21 mouse cellular contexts compared by ENCODE assay signal in genomic region chr12:80928881-80929280, GRCm38 (mm10). TPM values are rescaled to one million over a fixed set of nuclear protein-coding genes. Genes with fewer than 3 reads are reported as not detected.
A peak's percentile ranks its signal among the peaks of the same experiment; 100 is the strongest.
DNase-seq lines count a peak whose midpoint lies in the region; ATAC-seq and TF ChIP-seq lines count a peak whose summit lies in the region.
"Had no signal": no experiment of that assay in that cellular context is flagged by ENCODE, and none has a peak within 500 bp of the region (broad histone marks: within the 10 kb centered on the region; RNA-seq: fewer than 3 reads in every experiment).

No protein-coding gene starts in this region.

- DNase-seq in kidney, adult 2 months, result peak; percentile 89
- DNase-seq in kidney, postnatal 4 days, result no peak
- DNase-seq in kidney, postnatal 25 days, result peak; percentile 40 to 63
- no peak for DNase-seq in right cerebral cortex, postnatal 14 days
- no peak for DNase-seq in embryo, embryonic 10.5 days (ENCODE audit: low spot score)
- DNase-seq: adrenal gland, postnatal 36 days; cerebellum, adult 9-10 months; forebrain, postnatal 0 days; gastrocnemius, postnatal 25 days; heart, postnatal 36 days; lung, embryonic 14.5 days had no signal

- peak; percentile 34 for ATAC-seq in intestine, postnatal 0 days
- no peak for ATAC-seq in liver, embryonic 15.5 days (ENCODE audit: insufficient read depth)
- no peak for ATAC-seq in forebrain, embryonic 13.5 days
- ATAC-seq: forebrain, postnatal 0 days; inflammation-experienced regulatory T-cells, adult 6 months had no signal

- no peak for TF ChIP-seq POLR2A in kidney, adult 2 months (IDR thresholded peaks at IDR 0.05; ENCODE audit: low read depth, low read length)

- H3K9me3 ChIP-seq in intestine, postnatal 0 days (ENCODE audit: control insufficient read depth), result no peaks in the 10 kb centered on the region
- H3K9me3 ChIP-seq in liver, embryonic 15.5 days (replicated peaks), result no peaks in the 10 kb centered on the region
- no peaks in the 10 kb centered on the region for H3K9me3 ChIP-seq in forebrain, embryonic 13.5 days (replicated peaks)
- H3K9me3 ChIP-seq: forebrain, embryonic 10.5 days; heart, embryonic 15.5 days; limb, embryonic 12.5 days had no signal

- WGBS in kidney, adult 2 months, result 45% methylated on average over 3 of the region's 3 CpGs
- WGBS in intestine, postnatal 0 days, result 42% methylated on average over 3 of the region's 3 CpGs
- 54% methylated on average over 3 of the region's 3 CpGs for WGBS in liver, embryonic 15.5 days (ENCODE audit: insufficient replicate concordance)
- WGBS in forebrain, embryonic 13.5 days, result 88% methylated on average over 3 of the region's 3 CpGs

- H3K4me1 ChIP-seq in kidney, adult 2 months (ENCODE audit: control insufficient read depth, insufficient read depth, low read length), result peaks cover 37% of the 10 kb centered on the region
- 0 out of 2 replicates have a peak, but pooled peaks cover 5% of the 10 kb centered on the region for H3K4me1 ChIP-seq in intestine, postnatal 0 days (replicated peaks; ENCODE audit: control insufficient read depth, insufficient read depth, low read length)
- H3K4me1 ChIP-seq in liver, embryonic 15.5 days (replicated peaks), result peaks cover 63% of the 10 kb centered on the region
- H3K4me1 ChIP-seq in forebrain, embryonic 13.5 days, result no peaks in the 10 kb centered on the region
- H3K4me1 ChIP-seq: limb, embryonic 12.5 days had no signal

- H3K27me3 ChIP-seq in kidney, adult 2 months (replicated peaks; ENCODE audit: control insufficient read depth, insufficient read depth, low read length), result no peaks in the 10 kb centered on the region
- H3K27me3 ChIP-seq in intestine, postnatal 0 days (replicated peaks; ENCODE audit: control insufficient read depth, insufficient read depth, low read length), result no peaks in the 10 kb centered on the region
- H3K27me3 ChIP-seq in liver, embryonic 15.5 days, result peaks cover 11% of the 10 kb centered on the region
- H3K27me3 ChIP-seq in forebrain, embryonic 13.5 days, result no peaks in the 10 kb centered on the region
- H3K27me3 ChIP-seq: heart, embryonic 15.5 days; limb, embryonic 12.5 days had no signal

- H3K36me3 ChIP-seq in kidney, adult 2 months (ENCODE audit: control insufficient read depth, insufficient read depth, low read length), result no peaks in the 10 kb centered on the region
- no peaks in the 10 kb centered on the region for H3K36me3 ChIP-seq in intestine, postnatal 0 days (ENCODE audit: control insufficient read depth, insufficient read depth)
- no peaks in the 10 kb centered on the region for H3K36me3 ChIP-seq in liver, embryonic 15.5 days (replicated peaks)
- no peaks in the 10 kb centered on the region for H3K36me3 ChIP-seq in forebrain, embryonic 13.5 days (ENCODE audit: poor library complexity, severe bottlenecking)
- H3K36me3 ChIP-seq: forebrain, embryonic 10.5 days; heart, embryonic 15.5 days; limb, embryonic 12.5 days had no signal

- TF ChIP-seq CTCF in kidney, adult 2 months (conservative IDR thresholded peaks at IDR 0.05; ENCODE audit: insufficient read depth, insufficient read length, low read depth, low read length), result no peak
- TF ChIP-seq CTCF in intestine, postnatal 0 days (IDR thresholded peaks at IDR 0.05; ENCODE audit: low read depth), result no peak

- peak overlapping the region; percentile 95 for H3K27ac ChIP-seq in kidney, adult 2 months (ENCODE audit: insufficient read depth, low read depth, low read length)
- peak overlapping the region; percentile 81 for H3K27ac ChIP-seq in intestine, postnatal 0 days (ENCODE audit: low read depth, low read length)
- H3K27ac ChIP-seq in liver, embryonic 15.5 days (replicated peaks), result peak overlapping the region; percentile 66
- H3K27ac ChIP-seq in forebrain, embryonic 13.5 days, result no peak overlapping the region
- H3K27ac ChIP-seq: forebrain, embryonic 10.5 days; heart, embryonic 15.5 days; hindbrain, embryonic 14.5 days; limb, embryonic 12.5 days; macrophage had no signal

- 0 out of 2 replicates have a peak overlapping the region, but pooled peaks have one; percentile 13 for H3K4me2 ChIP-seq in intestine, postnatal 0 days (replicated peaks; ENCODE audit: low read depth)
- H3K4me2 ChIP-seq in liver, embryonic 15.5 days, result no peak overlapping the region
- no peak overlapping the region for H3K4me2 ChIP-seq in forebrain, embryonic 13.5 days
- H3K4me2 ChIP-seq: heart, embryonic 15.5 days; hindbrain, embryonic 14.5 days; limb, embryonic 12.5 days; lung, embryonic 14.5 days had no signal

- H3K9ac ChIP-seq in intestine, postnatal 0 days (ENCODE audit: low read depth, low read length), result no peak overlapping the region
- no peak overlapping the region for H3K9ac ChIP-seq in liver, embryonic 15.5 days
- H3K9ac ChIP-seq in forebrain, embryonic 13.5 days, result no peak overlapping the region
- H3K9ac ChIP-seq: forebrain, postnatal 0 days; heart, embryonic 15.5 days; hindbrain, embryonic 14.5 days; limb, embryonic 12.5 days; lung, embryonic 14.5 days had no signal

- H3K4me3 ChIP-seq in kidney, adult 2 months (ENCODE audit: insufficient read depth, low read depth, low read length), result no peak overlapping the region
- H3K4me3 ChIP-seq in intestine, postnatal 0 days (ENCODE audit: low read depth, low read length), result no peak overlapping the region
- H3K4me3 ChIP-seq in liver, embryonic 15.5 days (replicated peaks), result no peak overlapping the region
- no peak overlapping the region for H3K4me3 ChIP-seq in forebrain, embryonic 13.5 days
- H3K4me3 ChIP-seq: forebrain, embryonic 10.5 days; heart, embryonic 15.5 days; limb, embryonic 12.5 days had no signal

RNA-seq across cellular contexts. Expression of gene Srsf5, which starts 16.4 kb away (rescaled TPM):
- polyA plus RNA-seq in kidney, adult 2 months (2012; rRNA removed), result 233 and 243 TPM in 2 replicates
- polyA plus RNA-seq in intestine, postnatal 0 days (2015; fragmentation: Nextera tagmentation; extraction: Ambion mirVana), result 261 and 328 TPM in 2 replicates
- 283 and 287 TPM in 2 replicates for polyA plus RNA-seq in liver, embryonic 15.5 days (2015; fragmentation: Nextera tagmentation; extraction: Ambion mirVana)
- 528 and 549 TPM in 2 replicates for polyA plus RNA-seq in forebrain, embryonic 13.5 days (2015; fragmentation: Nextera tagmentation; extraction: Ambion mirVana)

RNA-seq across cellular contexts. Expression of gene Slc10a1, which starts 39.6 kb away (rescaled TPM):
- polyA plus RNA-seq in kidney, adult 2 months (2012; rRNA removed), result 0.38 and 0.79 TPM in 2 replicates
- polyA plus RNA-seq in intestine, postnatal 0 days (2015; fragmentation: Nextera tagmentation; extraction: Ambion mirVana), result 0.43 and 0.56 TPM in 2 replicates
- 12.9 and 21.9 TPM in 2 replicates for polyA plus RNA-seq in liver, embryonic 15.5 days (2015; fragmentation: Nextera tagmentation; extraction: Ambion mirVana)
- polyA plus RNA-seq in forebrain, embryonic 13.5 days (2015; fragmentation: Nextera tagmentation; extraction: Ambion mirVana), result 0.54 and 0.62 TPM in 2 replicates
- polyA plus RNA-seq: forebrain, postnatal 0 days; macrophage; urinary bladder, adult 2 months had no signal

Comparison
In these comparisons a context has a peak if more than half of its experiments do, and no peak if none do; other contexts are left out.
1. DNase-seq: peak in kidney, adult 2 months (single experiment) and kidney, postnatal 25 days (2 of 2); none in kidney, postnatal 4 days (0 of 2), right cerebral cortex, postnatal 14 days (single experiment) and embryo, embryonic 10.5 days (single experiment).